Mouse (Mus musculus): ENCODE data around the gene Armt1. TPM values are rescaled to one million over a fixed set of nuclear protein-coding genes. Genes with fewer than 3 reads are reported as not detected.
A peak's percentile ranks its signal among the peaks of the same experiment; 100 is the strongest.

Gene Armt1
- polyA plus RNA-seq, 1 experiment from 2014 or later: 19.0 TPM

DNA sequence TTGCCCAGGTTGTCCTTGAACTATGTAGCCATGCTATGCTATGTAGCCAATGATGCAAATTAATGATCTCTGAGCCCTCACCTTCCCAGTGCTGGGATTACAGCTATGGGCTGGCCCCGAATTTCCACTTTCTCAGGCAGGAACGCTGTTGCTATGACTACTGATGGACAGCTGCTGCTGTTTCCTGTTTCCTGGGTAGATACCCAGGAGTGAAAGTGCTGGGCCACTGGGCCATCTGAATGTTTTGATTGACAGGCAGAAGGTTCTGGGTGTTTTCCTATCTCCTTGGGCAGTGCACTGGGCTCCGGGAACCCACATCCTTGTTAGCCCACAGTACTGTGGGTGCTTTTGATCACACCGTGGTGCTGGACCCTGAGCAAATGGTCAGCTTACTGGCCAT, 24.1 kb downstream of the Armt1 start:
- Histone ChIP-seq H3K27ac (no peak overlapping the region), H3K9me3 (no peaks in the 10 kb centered on the region), H3K4me1 (no peaks in the 10 kb centered on the region), H3K36me3 (peaks cover 29% of the 10 kb centered on the region; the same call in 1 of the 2 replicates), H3K4me3 (no peak overlapping the region), H3K4me2 (no peak overlapping the region), H3K27me3 (no peaks in the 10 kb centered on the region), H3K9ac (no peak overlapping the region)
- ATAC-seq (ENCODE audit: borderline replicate concordance, extremely low read depth, low FRiP score, low TSS enrichment): no peak
- WGBS: 74% methylated on average over 4 of the region's 4 CpGs

DNA sequence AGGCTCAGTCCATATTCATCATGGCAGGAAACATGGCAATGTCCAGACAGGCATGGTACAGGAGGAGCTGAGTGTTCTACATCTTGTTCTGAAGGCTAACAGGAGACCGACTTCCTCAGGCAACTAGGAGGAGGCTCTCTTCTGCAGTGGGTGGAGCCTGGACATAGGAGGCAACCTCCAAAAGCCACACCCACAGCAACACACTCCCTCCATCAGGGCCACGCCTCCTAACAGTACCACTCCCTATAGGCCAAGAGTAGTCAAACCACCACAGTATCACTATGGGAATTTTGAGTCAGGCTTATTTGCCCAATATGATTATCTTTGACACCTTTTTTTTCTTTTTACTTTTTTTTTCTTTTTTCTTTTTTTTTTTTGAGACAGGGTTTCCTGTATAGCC, 27.9 kb downstream of the Armt1 start:
- Histone ChIP-seq H3K9ac (no peak overlapping the region), H3K9me3 (no peaks in the 10 kb centered on the region), H3K27ac (no peak overlapping the region), H3K4me3 (no peak overlapping the region), H3K4me2 (no peak overlapping the region), H3K36me3 (peaks cover 10% of the 10 kb centered on the region; the same call in 1 of the 2 replicates), H3K27me3 (no peaks in the 10 kb centered on the region), H3K4me1 (no peaks in the 10 kb centered on the region)
- 92% methylated on average over 2 of the region's 2 CpGs for WGBS
- ATAC-seq (ENCODE audit: borderline replicate concordance, extremely low read depth, low FRiP score, low TSS enrichment): no peak

DNA sequence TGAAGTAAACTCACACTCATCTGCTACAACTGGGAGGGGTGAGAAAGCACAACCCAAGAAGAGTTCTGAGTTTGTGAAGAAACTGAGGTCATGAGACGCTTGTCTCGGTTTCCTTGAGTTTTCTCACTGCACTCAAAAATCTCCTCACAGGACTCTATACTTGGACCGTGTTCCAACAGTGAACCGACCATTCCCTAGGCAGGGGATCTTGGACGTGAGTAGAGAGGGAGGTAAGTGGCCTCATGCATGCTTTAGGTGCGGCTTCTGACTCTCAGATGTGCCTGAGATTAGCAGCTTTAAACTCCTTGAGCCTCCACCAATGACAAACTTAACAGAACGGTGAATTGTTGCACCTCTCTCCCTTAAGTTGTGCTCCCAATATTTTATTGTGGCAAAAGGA, 33.5 kb downstream of the Armt1 start:
- Histone ChIP-seq H3K36me3 (no peaks in the 10 kb centered on the region), H3K4me2 (no peak overlapping the region), H3K4me1 (no peaks in the 10 kb centered on the region), H3K4me3 (no peak overlapping the region), H3K9me3 (no peaks in the 10 kb centered on the region), H3K9ac (no peak overlapping the region), H3K27me3 (no peaks in the 10 kb centered on the region), H3K27ac (no peak overlapping the region)
- no peak for ATAC-seq (ENCODE audit: borderline replicate concordance, extremely low read depth, low FRiP score, low TSS enrichment)
- 55% methylated on average over 7 of the region's 7 CpGs for WGBS

DNA sequence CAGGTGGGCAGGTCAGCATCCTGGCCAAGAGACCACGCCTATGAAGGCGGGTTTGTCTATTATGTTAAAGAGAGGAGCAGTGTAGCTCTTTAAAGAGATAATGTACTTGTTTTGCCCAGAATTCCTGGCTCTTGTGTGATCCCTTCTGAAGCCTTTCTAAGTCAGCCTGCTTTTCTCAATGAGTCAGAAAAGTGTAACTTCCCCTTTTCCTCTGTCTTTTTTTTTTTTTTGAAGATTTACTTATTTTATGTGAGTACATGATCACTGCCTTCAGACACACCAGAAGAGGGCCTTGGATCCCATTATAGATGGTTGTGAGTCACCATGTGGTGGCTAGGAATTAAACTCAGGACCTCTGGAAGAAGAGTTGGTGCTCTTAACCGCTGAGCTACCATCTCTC, 37.1 kb downstream of the Armt1 start:
- Histone ChIP-seq H3K4me2 (no peak overlapping the region), H3K9ac (no peak overlapping the region), H3K4me1 (no peaks in the 10 kb centered on the region), H3K36me3 (no peaks in the 10 kb centered on the region), H3K27me3 (no peaks in the 10 kb centered on the region), H3K27ac (no peak overlapping the region), H3K4me3 (no peak overlapping the region), H3K9me3 (no peaks in the 10 kb centered on the region)
- ATAC-seq (ENCODE audit: borderline replicate concordance, extremely low read depth, low FRiP score, low TSS enrichment): no peak
- WGBS: 85% methylated on average over 3 of the region's 3 CpGs

DNA sequence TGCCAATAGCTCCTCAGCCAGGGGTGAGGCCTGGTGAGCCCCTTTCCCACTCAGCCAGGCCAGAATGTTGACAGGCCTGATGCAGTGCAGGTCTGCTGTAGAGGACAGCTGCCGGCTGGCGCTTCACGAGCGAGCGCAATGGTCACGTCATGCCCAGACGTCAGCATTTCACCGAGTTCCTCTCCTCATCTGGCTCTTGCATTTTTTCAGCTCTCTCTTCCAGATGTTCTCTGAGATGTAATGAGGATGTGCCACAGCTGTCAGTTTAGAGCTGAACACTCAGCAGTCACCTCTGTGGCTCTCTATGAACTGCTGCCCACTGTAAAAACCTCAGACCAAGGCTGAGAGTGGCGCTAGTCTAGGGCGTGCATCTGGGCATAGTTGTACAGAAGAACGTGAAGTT, 41.3 kb downstream of the Armt1 start:
- H3K27ac ChIP-seq: peak overlapping the region; percentile 61
- no peaks in the 10 kb centered on the region for H3K4me1 ChIP-seq
- no peak overlapping the region for H3K4me3 ChIP-seq
- peak overlapping the region; percentile 35 for H3K4me2 ChIP-seq
- peak; percentile 93 for ATAC-seq (ENCODE audit: borderline replicate concordance, extremely low read depth, low FRiP score, low TSS enrichment)
- H3K9me3 ChIP-seq: no peaks in the 10 kb centered on the region
- no peaks in the 10 kb centered on the region for H3K27me3 ChIP-seq
- WGBS: 48% methylated on average over 11 of the region's 11 CpGs
- no peaks in the 10 kb centered on the region for H3K36me3 ChIP-seq
- no peak overlapping the region for H3K9ac ChIP-seq

DNA sequence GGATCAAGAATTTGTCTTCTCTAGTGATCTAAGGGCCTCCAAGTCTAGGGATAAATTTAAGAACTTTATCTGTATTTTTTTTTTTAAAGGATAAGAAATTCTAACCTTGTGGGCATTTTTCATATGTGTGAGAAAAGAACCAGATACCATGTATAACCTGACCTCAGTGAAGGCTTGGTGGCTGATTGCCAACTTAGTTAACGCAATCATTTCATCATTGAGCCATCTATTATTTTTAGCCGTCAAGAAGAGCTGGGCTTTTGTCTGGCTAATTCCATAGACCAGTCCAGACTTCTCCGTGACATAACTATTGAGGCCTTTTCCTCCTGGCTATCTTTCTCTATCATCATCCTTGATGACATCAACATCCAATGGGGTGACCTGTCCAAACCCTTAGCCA, 43.2 kb downstream of the Armt1 start:
- no peak overlapping the region for H3K4me2 ChIP-seq
- no peak overlapping the region for H3K9ac ChIP-seq
- H3K4me1 ChIP-seq: 0 out of 2 replicates have a peak, but pooled peaks cover 6% of the 10 kb centered on the region
- H3K4me3 ChIP-seq: no peak overlapping the region
- ATAC-seq (ENCODE audit: borderline replicate concordance, extremely low read depth, low FRiP score, low TSS enrichment): no peak
- no peaks in the 10 kb centered on the region for H3K9me3 ChIP-seq
- H3K27ac ChIP-seq: no peak overlapping the region
- no peaks in the 10 kb centered on the region for H3K36me3 ChIP-seq
- H3K27me3 ChIP-seq: no peaks in the 10 kb centered on the region
- 68% methylated on average over 3 of the region's 3 CpGs for WGBS

DNA sequence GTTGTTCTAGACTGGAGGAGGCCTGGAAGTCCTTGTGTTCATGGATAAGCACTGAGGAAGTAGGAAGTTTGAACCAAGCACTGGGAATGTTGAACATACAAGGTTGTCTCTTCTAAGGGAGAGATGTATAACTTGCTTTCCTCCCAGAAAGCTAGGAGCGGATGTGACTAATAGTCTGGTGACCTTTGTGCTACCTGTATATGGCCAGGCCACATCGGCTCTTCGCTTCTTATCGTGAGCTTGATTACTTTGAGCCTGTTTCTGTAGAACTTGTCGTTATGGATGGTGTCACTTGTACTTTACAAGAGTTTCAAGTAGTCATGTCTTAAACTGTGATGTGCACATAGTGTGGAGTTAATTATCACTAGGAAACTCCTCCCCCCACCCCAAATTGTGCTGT, 44.3 kb downstream of the Armt1 start:
- no peak overlapping the region for H3K4me2 ChIP-seq
- H3K9me3 ChIP-seq: no peaks in the 10 kb centered on the region
- H3K4me3 ChIP-seq: no peak overlapping the region
- no peak overlapping the region for H3K9ac ChIP-seq
- no peak overlapping the region for H3K27ac ChIP-seq
- no peaks in the 10 kb centered on the region for H3K27me3 ChIP-seq
- ATAC-seq (ENCODE audit: borderline replicate concordance, extremely low read depth, low FRiP score, low TSS enrichment): no peak
- 80% methylated on average over 5 of the region's 5 CpGs for WGBS
- H3K4me1 ChIP-seq: 0 out of 2 replicates have a peak, but pooled peaks cover 9% of the 10 kb centered on the region
- no peaks in the 10 kb centered on the region for H3K36me3 ChIP-seq

DNA sequence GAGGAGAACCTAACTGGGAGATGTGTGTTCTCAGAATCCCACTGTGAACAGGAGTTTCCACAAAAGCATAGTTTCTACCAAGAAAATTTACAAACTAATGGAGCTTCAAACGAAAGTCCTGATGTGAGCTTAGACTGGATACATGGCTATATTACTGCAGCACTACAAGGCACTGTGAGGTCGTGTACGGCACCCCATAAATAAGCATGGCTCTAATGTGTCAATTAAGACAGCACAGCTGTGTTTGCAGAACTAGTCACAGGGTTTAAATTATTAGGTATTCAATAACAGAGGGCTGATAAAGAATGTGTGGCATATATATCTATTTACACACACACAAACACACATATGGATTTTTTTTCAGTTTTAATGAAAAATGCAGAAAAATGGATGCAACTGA, 48.7 kb downstream of the Armt1 start:
- H3K4me3 ChIP-seq: no peak overlapping the region
- 0 out of 2 replicates have a peak, but pooled peaks cover 9% of the 10 kb centered on the region for H3K4me1 ChIP-seq
- 33% methylated on average over 3 of the region's 3 CpGs for WGBS
- ATAC-seq (ENCODE audit: borderline replicate concordance, extremely low read depth, low FRiP score, low TSS enrichment): peak; percentile 55; the same call in 1 of the 2 replicates
- H3K9ac ChIP-seq: no peak overlapping the region
- no peaks in the 10 kb centered on the region for H3K9me3 ChIP-seq
- no peaks in the 10 kb centered on the region for H3K36me3 ChIP-seq
- no peak overlapping the region for H3K4me2 ChIP-seq
- 0 out of 2 replicates have a peak overlapping the region, but pooled peaks have one; percentile 4 for H3K27ac ChIP-seq
- H3K27me3 ChIP-seq: no peaks in the 10 kb centered on the region

DNA sequence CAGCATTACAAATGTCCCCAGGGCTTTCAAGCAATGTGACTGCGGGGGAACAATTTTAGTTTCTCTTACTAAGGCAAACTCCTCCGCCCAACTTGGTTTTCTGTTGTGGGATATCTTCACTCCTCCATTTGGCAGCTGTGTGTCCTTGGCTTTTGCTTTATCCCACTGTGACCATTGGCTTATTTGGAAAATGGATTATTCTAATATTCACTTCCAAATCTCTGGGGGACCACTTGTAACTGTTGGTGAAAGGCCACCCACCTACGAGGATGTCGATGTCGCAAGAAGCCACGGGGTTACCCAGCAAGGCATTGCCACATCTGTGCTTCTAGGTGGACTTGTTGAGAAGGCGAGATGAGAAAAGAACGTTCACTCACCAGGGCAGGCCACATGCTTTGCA, 49.4 kb downstream of the Armt1 start:
- H3K9me3 ChIP-seq: no peaks in the 10 kb centered on the region
- no peak overlapping the region for H3K9ac ChIP-seq
- H3K4me2 ChIP-seq: no peak overlapping the region
- H3K27me3 ChIP-seq: no peaks in the 10 kb centered on the region
- H3K36me3 ChIP-seq: no peaks in the 10 kb centered on the region
- 69% methylated on average over 8 of the region's 8 CpGs for WGBS
- ATAC-seq (ENCODE audit: borderline replicate concordance, extremely low read depth, low FRiP score, low TSS enrichment): no peak
- no peak overlapping the region for H3K27ac ChIP-seq
- no peak overlapping the region for H3K4me3 ChIP-seq
- 0 out of 2 replicates have a peak, but pooled peaks cover 9% of the 10 kb centered on the region for H3K4me1 ChIP-seq

DNA sequence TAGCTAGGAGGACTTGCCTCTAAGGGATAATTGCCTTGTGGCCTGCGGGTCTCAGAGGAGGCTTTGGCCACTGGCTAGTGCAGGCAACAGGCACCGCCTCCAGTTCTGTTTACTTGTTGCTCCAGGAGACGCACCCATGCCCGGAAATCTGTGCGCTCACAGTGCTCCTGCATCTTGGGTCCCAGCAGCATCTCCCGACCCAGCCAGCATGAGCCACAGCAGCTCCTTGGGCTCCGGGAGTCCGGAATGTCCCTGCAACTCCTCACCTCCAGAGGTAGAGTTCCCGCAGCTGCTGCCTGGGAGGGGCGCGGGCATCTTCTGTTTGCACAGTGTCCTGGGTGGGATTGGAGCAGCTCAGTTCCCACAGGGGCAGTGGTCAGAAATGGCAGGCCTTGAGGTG, 50.1 kb downstream of the Armt1 start, which contains the start of gene Ccdc170:
Ccdc170 (plus strand) TSS at position 148 of the 400 bp plus-strand sequence.
- no peaks in the 10 kb centered on the region for H3K27me3 ChIP-seq
- no peak within 1 kb of the TSS for H3K4me2 ChIP-seq
- no peak within 1 kb of the TSS for H3K4me3 ChIP-seq
- no peak for ATAC-seq (ENCODE audit: borderline replicate concordance, extremely low read depth, low FRiP score, low TSS enrichment)
- H3K4me1 ChIP-seq: 0 out of 2 replicates have a peak, but pooled peaks cover 9% of the 10 kb centered on the region
- WGBS: 47% methylated on average over 11 of the region's 11 CpGs
- H3K9me3 ChIP-seq: no peaks in the 10 kb centered on the region
- H3K36me3 ChIP-seq: no peaks in the 10 kb centered on the region
- no peak within 1 kb of the TSS for H3K9ac ChIP-seq
- H3K27ac ChIP-seq: no peak within 1 kb of the TSS

DNA sequence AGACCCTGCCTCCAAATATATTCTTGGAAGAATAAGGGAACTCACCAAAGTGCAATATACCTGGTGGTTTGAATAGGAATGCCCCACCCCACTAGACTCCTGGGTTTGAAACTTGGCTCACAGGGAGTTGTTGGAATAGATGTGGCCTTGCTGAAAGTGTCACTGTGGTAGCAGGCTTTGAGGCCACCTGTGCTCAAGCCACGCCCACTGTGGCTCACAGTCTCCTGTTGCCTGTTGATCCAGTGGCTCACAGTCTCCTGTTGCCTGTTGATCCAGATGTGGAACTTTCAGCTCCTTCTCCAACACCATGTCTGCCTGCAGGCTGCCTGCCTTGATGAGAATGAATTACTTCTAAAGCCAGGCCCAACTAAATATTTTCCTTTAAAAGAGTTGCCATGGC, 51.6 kb downstream of the Armt1 start:
- WGBS: 69% methylated on average over 1 of the region's 1 CpGs
- Histone ChIP-seq H3K27me3 (no peaks in the 10 kb centered on the region), H3K4me3 (no peak overlapping the region), H3K36me3 (no peaks in the 10 kb centered on the region), H3K9ac (no peak overlapping the region), H3K4me2 (no peak overlapping the region), H3K4me1 (0 out of 2 replicates have a peak, but pooled peaks cover 9% of the 10 kb centered on the region), H3K9me3 (no peaks in the 10 kb centered on the region), H3K27ac (no peak overlapping the region)
- ATAC-seq (ENCODE audit: borderline replicate concordance, extremely low read depth, low FRiP score, low TSS enrichment): no peak

DNA sequence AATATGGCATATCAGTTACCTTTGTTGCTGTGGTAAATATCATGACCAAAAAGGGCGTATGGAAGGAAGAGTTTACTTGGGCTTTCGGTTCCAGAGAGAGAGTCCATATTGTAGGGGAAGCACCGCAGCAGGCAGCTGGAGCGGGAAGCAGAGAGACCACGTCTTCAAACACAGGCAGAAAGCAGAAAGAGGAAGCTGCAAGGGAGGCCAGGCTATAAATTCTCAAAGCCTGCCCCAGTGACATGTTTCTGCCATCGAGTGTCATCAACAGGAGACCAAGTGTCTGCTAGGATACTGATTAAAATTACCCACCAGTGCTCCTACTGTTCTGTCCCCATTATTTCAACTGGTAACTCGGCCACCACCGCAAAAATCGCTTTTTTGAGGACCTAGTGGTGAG, 52.7 kb downstream of the Armt1 start:
- WGBS: 71% methylated on average over 9 of the region's 9 CpGs
- Histone ChIP-seq H3K27me3 (no peaks in the 10 kb centered on the region), H3K4me2 (no peak overlapping the region), H3K9me3 (no peaks in the 10 kb centered on the region), H3K4me3 (no peak overlapping the region), H3K4me1 (0 out of 2 replicates have a peak, but pooled peaks cover 6% of the 10 kb centered on the region), H3K36me3 (no peaks in the 10 kb centered on the region), H3K9ac (no peak overlapping the region), H3K27ac (no peak overlapping the region)
- ATAC-seq (ENCODE audit: borderline replicate concordance, extremely low read depth, low FRiP score, low TSS enrichment): no peak

DNA sequence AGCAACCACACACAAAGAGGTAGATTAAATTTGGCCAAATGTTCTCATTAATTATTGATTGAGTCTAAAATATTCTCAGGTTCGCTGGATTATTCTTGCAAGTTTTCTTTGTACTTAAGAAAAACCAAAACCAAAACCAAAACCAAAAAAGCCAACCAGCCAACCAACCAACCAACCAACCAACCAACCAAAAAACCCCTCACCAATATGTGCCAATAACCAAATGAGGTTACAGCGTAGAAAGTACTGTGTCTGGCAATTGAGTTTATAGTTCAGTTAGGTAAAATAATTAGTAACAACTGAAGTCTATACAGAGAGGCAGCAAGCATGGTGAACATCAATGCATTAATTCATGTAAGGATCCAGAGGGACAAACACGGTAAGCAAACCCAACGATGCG, 57.6 kb downstream of the Armt1 start:
- H3K4me2 ChIP-seq: no peak overlapping the region
- no peak overlapping the region for H3K27ac ChIP-seq
- no peak overlapping the region for H3K4me3 ChIP-seq
- no peak overlapping the region for H3K9ac ChIP-seq
- H3K9me3 ChIP-seq: no peaks in the 10 kb centered on the region
- ATAC-seq (ENCODE audit: borderline replicate concordance, extremely low read depth, low FRiP score, low TSS enrichment): no peak
- H3K36me3 ChIP-seq: no peaks in the 10 kb centered on the region
- H3K4me1 ChIP-seq: no peaks in the 10 kb centered on the region
- H3K27me3 ChIP-seq: no peaks in the 10 kb centered on the region
- WGBS: 79% methylated on average over 5 of the region's 5 CpGs

Data from lung, embryonic 15.5 days (tissue).